Mouse (Mus musculus) midbrain, embryonic 11.5 days (tissue): ENCODE data around the gene Rin2. TPM values are rescaled to one million over a fixed set of nuclear protein-coding genes. Genes with fewer than 3 reads are reported as not detected.

Experiments
- ATAC-seq: fragments of 200-750 bp; cut with Nextera tagmentation; 2 replicates; pipeline ENCODE4 v1.8.0; 2017; ENCODE audit warnings: moderate TSS enrichment, moderate library complexity; ENCODE audit not compliant: low FRiP score
- DNase-seq: peaks from one replicate; pipeline ENCODE4 v3.0.0; 2015; ENCODE audit warnings: low spot score; ENCODE audit errors: missing footprints
- H3K27ac ChIP-seq: fragments of 300-500 bp; sonication (generic); 2 replicates; pipeline ENCODE4 v1.5.1; 2014; ENCODE audit warnings: low read depth, low read length
- H3K27me3 ChIP-seq: fragments of 300-500 bp; sonication (generic); 2 replicates; pipeline ENCODE4 v1.6.1; 2014; ENCODE audit warnings: mild to moderate bottlenecking, low read length, moderate library complexity, mixed read lengths; ENCODE audit not compliant: control insufficient read depth, insufficient read depth
- H3K36me3 ChIP-seq: fragments of 300-500 bp; sonication (generic); 2 replicates; pipeline ENCODE4 v1.6.1; 2014; ENCODE audit warnings: mild to moderate bottlenecking, low read length, moderate library complexity, mixed read lengths; ENCODE audit not compliant: control insufficient read depth, insufficient read depth
- H3K4me1 ChIP-seq: fragments of 300-500 bp; sonication (generic); 2 replicates; pipeline ENCODE4 v1.6.1; 2014; ENCODE audit warnings: low read length; ENCODE audit not compliant: control insufficient read depth, insufficient read depth
- H3K4me2 ChIP-seq: fragments of 300-500 bp; sonication (generic); 2 replicates; pipeline ENCODE4 v1.6.1; 2014; ENCODE audit warnings: mild to moderate bottlenecking, moderate library complexity
- H3K4me3 ChIP-seq: fragments of 300-500 bp; sonication (generic); 2 replicates; pipeline ENCODE4 v1.5.1; 2014; ENCODE audit warnings: low read depth, low read length
- H3K9ac ChIP-seq: fragments of 300-500 bp; sonication (generic); 2 replicates; pipeline ENCODE4 v1.6.1; 2014; ENCODE audit warnings: low read length
- H3K9me3 ChIP-seq: fragments of 300-500 bp; sonication (generic); 2 replicates; pipeline ENCODE4 v1.6.1; 2016; ENCODE audit warnings: low read length; ENCODE audit not compliant: control insufficient read depth
- WGBS: fragments of 180-500 bp; shearing (Covaris S2); extraction: QIAGEN DNeasy Blood & Tissue Kit; methylation state at CpG from one replicate; pipeline ENCODE4 v1.1.7; 2014; 5-methylcytosine and 5-hydroxymethylcytosine counted together
- polyA plus RNA-seq: library from polyadenylated mRNA; unstranded; fragments of >200 nt; fragmentation: Nextera tagmentation; extraction: Ambion mirVana; gene quantifications from 2 replicates; pipeline ENCODE4 v1.2.1, GENCODE M21; 2014

The Rin2 gene
- polyA plus RNA-seq, 1 experiment from 2014 or later = 11.9 TPM

DNA sequence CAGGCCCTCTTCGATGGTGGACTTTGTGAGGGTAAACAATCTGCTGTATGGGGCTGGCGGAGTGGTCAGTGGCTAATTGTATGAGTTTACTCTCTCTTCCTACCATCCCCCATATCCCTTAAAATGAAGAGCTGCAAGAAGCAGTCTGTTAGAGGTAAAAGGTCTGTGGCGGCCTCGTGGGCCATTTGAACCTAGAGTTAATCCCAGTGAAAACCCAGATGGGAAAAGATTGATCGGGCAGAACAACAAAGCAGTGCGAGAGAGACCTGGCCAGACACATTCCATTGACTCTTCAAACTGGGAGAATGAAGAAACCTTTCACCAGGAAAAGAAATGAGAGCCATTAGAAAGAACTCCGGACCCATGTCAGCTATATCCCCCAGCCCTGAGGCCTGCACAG lies 11.1 kb upstream of the Rin2 start:
- H3K4me3 ChIP-seq = no peak overlapping the region
- WGBS = 82% methylated on average over 7 of the region's 7 CpGs
- H3K4me1 ChIP-seq = no peaks in the 10 kb centered on the region
- H3K27ac ChIP-seq = no peak overlapping the region
- H3K9me3 ChIP-seq = no peaks in the 10 kb centered on the region
- H3K36me3 ChIP-seq = no peaks in the 10 kb centered on the region
- no peak overlapping the region for H3K4me2 ChIP-seq
- H3K27me3 ChIP-seq = no peaks in the 10 kb centered on the region
- DNase-seq (no peak), ATAC-seq (no peak)
- no peak overlapping the region for H3K9ac ChIP-seq

DNA sequence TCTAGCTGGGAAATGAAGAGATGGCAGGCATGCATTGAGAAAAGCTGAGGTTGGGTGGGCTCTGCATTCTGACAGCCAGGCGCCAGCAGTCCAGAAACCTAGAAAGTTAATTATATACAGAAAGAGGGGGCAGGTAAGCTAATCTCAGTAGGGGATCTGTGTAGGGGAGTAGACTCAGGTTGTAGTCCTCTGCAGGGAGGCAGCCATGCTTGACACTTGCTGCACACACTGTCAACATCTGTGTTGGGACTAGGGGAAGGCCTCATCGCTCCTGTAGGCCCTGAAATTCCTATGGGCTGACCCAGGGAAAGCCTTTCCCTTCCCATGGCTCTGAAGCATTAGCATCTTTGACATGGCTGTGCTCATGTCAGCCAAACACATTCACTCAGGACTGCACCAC lies 10.7 kb upstream of the Rin2 start:
- Histone ChIP-seq H3K4me3 (no peak overlapping the region), H3K4me2 (no peak overlapping the region), H3K27ac (no peak overlapping the region), H3K9ac (no peak overlapping the region), H3K27me3 (no peaks in the 10 kb centered on the region), H3K9me3 (no peaks in the 10 kb centered on the region), H3K36me3 (no peaks in the 10 kb centered on the region), H3K4me1 (no peaks in the 10 kb centered on the region)
- ATAC-seq (peak; percentile 44; the same call in 1 of the 2 replicates), DNase-seq (no peak)
- 77% methylated on average over 2 of the region's 2 CpGs for WGBS

DNA sequence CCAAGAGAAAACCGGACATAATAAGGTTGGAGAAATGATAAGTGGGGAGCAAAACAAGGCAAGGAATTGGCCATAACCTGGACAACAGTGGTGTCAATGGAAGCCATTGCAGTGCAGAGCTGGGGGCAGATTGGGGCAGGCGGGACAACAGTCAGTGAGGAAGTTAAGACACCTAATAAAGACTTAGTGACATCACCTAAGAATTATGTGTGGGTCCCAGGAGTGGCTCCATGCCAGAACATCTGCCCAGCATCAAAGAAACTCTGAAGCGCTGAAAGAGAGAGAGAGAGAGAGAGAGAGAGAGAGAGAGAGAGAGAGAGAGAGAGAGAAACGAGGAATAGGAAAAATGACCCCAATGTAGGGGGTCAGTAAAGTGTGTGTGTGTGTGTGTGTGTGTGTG lies 6.9 kb upstream of the Rin2 start:
- H3K27ac ChIP-seq = no peak overlapping the region
- no peaks in the 10 kb centered on the region for H3K9me3 ChIP-seq
- no peaks in the 10 kb centered on the region for H3K36me3 ChIP-seq
- 88% methylated on average over 4 of the region's 4 CpGs for WGBS
- no peak overlapping the region for H3K4me3 ChIP-seq
- no peak overlapping the region for H3K9ac ChIP-seq
- no peaks in the 10 kb centered on the region for H3K4me1 ChIP-seq
- H3K4me2 ChIP-seq = no peak overlapping the region
- H3K27me3 ChIP-seq = no peaks in the 10 kb centered on the region
- ATAC-seq = no peak
- no peak for DNase-seq

DNA sequence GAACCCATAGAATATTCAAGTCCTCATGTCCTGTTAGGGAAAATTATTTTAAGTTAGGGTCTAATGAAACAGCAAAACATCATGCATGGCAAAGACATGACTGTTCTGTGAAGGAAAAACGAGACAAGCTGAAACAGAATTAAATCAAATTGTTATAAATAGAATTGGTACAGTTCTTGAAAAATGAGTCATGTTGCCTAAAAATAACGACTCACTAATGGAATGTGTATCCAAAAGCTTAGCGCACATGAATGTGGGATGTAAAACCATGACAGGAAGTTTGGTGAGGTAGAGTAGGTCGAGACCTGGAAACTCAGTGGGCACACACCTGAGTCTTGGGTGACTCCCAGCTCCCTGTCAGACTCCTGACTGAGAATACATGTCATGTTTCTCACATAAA lies 4.9 kb upstream of the Rin2 start:
- DNase-seq (no peak), ATAC-seq (no peak)
- Histone ChIP-seq H3K27ac (no peak overlapping the region), H3K4me2 (no peak overlapping the region), H3K4me3 (no peak overlapping the region), H3K9ac (no peak overlapping the region), H3K27me3 (no peaks in the 10 kb centered on the region), H3K4me1 (peaks cover 3% of the 10 kb centered on the region), H3K9me3 (no peaks in the 10 kb centered on the region), H3K36me3 (no peaks in the 10 kb centered on the region)
- WGBS = 90% methylated on average over 4 of the region's 4 CpGs

DNA sequence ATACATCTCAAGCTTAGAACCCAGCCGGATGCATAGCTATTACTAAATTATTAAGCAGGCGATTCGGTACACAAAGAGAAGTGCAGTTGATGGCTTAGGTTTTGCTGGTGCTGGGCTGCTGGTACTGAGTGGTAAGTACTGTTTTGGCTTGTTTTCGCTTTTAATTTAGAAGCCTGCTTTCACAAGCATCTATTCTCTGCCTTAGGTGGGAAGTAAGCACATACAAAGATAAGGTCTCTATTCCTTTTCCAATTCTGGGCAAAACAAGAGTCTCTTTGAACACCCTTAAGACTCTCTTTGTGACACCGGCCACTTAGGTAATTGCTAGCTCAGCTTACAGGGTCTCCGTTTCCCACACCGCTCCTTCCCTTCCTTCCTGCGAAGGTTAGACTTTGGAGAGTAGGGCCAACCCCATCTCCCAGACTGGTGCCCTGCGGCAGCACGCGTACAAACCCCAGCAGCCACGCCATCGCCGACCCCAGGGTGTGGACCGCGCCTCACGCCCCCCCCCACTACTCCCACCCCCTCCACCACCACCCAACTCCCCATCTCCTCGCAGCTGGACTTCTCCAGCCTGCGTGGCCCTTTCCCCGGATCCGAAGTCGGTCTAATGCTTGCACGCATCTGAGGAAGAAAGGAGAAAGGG lies 396 bp upstream of the Rin2 start:
- DNase-seq = peak; percentile 88
- H3K27ac ChIP-seq = no peak overlapping the region
- no peaks in the 10 kb centered on the region; the same call in 1 of the 2 replicates for H3K27me3 ChIP-seq
- peak overlapping the region; percentile 92 for H3K4me2 ChIP-seq
- peak overlapping the region; percentile 65 for H3K4me3 ChIP-seq
- no peaks in the 10 kb centered on the region for H3K9me3 ChIP-seq
- peak overlapping the region; percentile 84 for H3K9ac ChIP-seq
- WGBS = 5% methylated on average over 22 of the region's 23 CpGs
- peak; percentile 64 for ATAC-seq
- H3K4me1 ChIP-seq = peaks cover 7% of the 10 kb centered on the region
- H3K36me3 ChIP-seq = no peaks in the 10 kb centered on the region

DNA sequence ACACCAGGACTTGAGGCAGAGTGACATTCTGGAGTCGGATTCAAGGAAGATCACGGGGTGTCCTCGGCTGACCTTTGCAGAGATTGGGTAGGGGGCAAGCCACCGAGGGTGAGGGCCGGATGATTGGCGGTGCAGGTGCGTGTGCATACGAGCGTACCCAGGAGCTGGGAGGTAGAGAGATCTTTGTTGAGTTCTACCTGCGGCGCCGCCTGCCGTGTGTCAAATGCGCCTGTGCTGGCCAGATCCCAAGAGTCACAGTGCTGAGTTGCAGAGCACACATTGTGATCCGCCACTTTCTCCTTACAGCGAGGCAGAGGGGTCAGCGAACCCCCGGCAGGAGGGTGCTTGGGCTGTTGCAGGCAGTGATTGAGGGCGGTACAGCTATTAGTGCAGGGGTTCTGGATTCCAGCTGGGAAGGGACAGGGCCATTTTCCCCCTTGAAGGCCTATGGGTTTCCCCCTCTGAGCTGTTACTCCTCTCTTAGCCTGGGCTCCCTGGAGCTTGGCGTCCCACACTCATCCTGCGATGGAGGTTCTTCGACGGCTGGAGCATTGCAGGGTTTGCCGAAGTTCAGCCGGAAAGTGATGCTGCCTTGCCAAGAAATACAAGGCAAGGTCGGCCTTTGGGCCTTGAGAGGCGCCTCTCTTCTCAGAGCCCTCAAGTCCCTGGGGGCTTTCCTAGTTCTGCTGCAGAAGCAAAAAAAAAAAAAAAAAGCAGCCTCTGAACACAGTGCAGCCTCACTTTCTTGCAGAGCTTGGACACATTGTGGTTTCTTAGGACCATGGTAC lies 935 bp downstream of the Rin2 start:
- Histone ChIP-seq H3K36me3 (no peaks in the 10 kb centered on the region), H3K4me3 (peak overlapping the region; percentile 65), H3K4me1 (peaks cover 7% of the 10 kb centered on the region), H3K27ac (no peak overlapping the region), H3K9me3 (no peaks in the 10 kb centered on the region), H3K9ac (peak overlapping the region; percentile 84), H3K4me2 (peak overlapping the region; percentile 92), H3K27me3 (no peaks in the 10 kb centered on the region; the same call in 1 of the 2 replicates)
- peak; percentile 20; the same call in 1 of the 2 replicates for ATAC-seq
- peak; percentile 93 for DNase-seq
- WGBS = 9% methylated on average over 27 of the region's 27 CpGs

DNA sequence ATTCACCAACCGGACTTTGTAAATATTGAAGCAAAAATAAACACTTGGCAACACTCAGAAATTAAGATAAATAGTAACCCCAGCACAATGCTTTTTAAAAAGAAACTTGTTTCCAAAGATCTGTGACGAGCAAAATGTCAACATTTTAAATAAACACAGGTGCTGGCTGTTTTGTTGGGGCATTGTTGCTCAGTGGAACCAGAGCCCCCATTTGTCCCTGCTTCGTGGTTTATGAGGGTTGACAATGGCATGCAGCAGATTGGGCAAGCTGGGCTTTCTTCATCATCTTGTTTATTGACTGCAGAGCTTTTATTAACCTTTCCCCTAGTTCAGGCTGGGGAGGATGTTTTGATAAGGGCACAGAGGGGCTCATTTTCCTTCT lies 1.5 kb downstream of the Rin2 start:
- H3K4me1 ChIP-seq = peaks cover 7% of the 10 kb centered on the region
- no peak overlapping the region; the same call in 1 of the 2 replicates for H3K4me2 ChIP-seq
- no peak for DNase-seq
- no peak overlapping the region for H3K27ac ChIP-seq
- H3K9me3 ChIP-seq = no peaks in the 10 kb centered on the region
- 72% methylated on average over 3 of the region's 3 CpGs for WGBS
- H3K9ac ChIP-seq = no peak overlapping the region
- H3K36me3 ChIP-seq = no peaks in the 10 kb centered on the region
- no peak overlapping the region for H3K4me3 ChIP-seq
- no peak for ATAC-seq
- H3K27me3 ChIP-seq = no peaks in the 10 kb centered on the region; the same call in 1 of the 2 replicates

DNA sequence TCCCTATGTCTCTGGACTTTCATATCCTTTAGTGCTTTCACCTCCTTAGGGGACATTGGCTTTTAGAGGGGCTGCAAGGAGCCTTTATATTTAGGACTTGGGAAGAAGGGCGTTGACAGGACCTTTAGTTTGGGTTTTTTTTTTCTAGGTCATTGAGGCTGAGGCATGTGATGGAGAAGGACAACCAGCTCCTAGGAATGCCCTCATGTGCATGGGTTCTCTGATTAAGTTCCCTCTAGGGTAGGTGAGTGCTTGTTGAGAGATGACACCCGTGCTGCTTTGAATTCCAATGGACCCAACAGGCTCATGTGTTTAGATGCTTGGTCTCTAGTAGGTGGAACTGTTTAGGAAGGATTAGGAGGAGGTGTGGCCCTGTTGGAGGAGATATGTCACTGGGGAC lies 1.9 kb downstream of the Rin2 start:
- no peak overlapping the region for H3K4me3 ChIP-seq
- H3K4me2 ChIP-seq = no peak overlapping the region
- H3K9ac ChIP-seq = no peak overlapping the region
- WGBS = 80% methylated on average over 2 of the region's 2 CpGs
- H3K4me1 ChIP-seq = peaks cover 7% of the 10 kb centered on the region
- DNase-seq (no peak), ATAC-seq (no peak)
- H3K36me3 ChIP-seq = no peaks in the 10 kb centered on the region
- H3K27me3 ChIP-seq = no peaks in the 10 kb centered on the region; the same call in 1 of the 2 replicates
- H3K9me3 ChIP-seq = no peaks in the 10 kb centered on the region
- H3K27ac ChIP-seq = no peak overlapping the region

DNA sequence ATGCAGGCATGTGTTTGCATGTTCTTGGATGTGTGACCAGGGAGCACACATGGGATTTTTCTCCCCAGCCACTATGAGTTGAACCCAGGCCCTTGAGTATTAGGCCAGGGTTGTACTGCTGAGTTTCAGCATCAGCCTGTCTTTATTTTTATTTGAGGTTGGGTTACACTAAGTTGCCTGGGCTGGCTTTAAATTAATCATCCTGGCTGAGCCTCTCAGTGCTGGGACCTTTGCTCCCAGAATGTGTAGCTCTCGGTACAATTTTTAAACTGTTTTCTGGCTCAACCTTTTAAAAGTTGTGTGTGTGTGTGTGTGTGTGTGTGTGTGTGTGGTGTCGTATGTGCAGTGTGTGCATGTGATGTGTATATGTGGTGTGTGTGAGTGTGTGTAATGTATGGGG lies 5.1 kb downstream of the Rin2 start:
- no peak for ATAC-seq
- no peaks in the 10 kb centered on the region; the same call in 1 of the 2 replicates for H3K27me3 ChIP-seq
- no peak overlapping the region for H3K9ac ChIP-seq
- no peak overlapping the region for H3K4me3 ChIP-seq
- DNase-seq = no peak
- 78% methylated on average over 2 of the region's 2 CpGs for WGBS
- no peaks in the 10 kb centered on the region for H3K9me3 ChIP-seq
- H3K27ac ChIP-seq = no peak overlapping the region
- peaks cover 4% of the 10 kb centered on the region; the same call in 1 of the 2 replicates for H3K4me1 ChIP-seq
- no peak overlapping the region for H3K4me2 ChIP-seq
- no peaks in the 10 kb centered on the region for H3K36me3 ChIP-seq
